Mouse (Mus musculus): ENCODE measurements around the gene Def8.
A peak's percentile ranks its signal among the peaks of the same experiment; 100 is the strongest.
"Not testable (repeated sequence)": the region's sequence is repeated elsewhere in the genome, so short reads cannot be mapped to it uniquely, and the experiment has no call there.

Def8 gene

DNA sequence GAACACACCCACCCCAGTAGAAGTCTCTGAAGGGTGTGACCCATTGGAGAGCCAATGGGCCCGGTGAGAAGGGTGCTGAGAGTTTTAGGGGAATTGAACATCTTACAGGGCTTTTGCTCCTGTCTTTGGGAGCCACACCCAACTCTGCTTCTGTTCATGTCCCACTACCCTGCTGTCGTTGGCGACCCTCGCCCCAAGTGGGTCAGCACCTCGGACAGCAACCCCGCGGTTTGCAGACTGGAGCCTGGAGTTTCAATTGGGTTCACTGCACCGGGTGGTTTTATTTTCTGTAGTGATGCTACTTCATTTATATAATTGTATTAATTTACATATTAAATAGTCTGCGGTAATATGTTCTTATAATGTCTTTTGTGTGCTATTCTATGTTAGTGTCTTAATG is 9.1 kb upstream of the Def8 start:
- DNase-seq (ENCODE audit: low spot score), result no peak

DNA sequence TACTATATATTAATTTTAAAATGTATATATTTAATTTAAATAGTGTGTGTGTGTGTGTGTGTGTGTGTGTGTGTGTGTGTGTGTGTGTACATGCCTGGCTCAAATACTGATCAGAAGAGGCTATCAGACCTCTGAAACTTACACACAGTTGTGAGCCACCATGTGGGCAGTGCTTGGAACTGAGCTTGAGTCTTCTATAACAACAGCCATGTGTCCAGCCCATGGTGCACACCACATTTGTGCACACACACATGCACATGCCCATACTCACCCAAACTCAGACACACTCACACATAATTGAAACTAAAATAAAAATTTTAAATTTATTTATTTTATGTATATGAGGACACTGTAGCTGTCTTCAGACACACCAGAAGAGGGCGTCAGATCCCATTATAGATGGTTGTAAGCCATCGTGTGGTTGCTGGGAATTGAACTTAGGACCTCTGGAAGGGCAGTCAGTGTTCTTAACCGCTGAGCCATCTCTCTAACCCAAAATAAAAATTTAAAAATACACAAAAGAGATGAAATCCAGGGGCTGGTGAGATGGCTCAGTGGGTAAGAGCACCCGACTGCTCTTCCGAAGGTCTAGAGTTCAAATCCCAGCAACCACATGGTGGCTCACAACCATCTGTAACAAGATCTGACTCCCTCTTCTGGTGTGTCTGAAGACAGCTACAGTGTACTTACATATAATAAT is 8.2 kb upstream of the Def8 start:
- DNase-seq (ENCODE audit: low spot score), result not testable (repeated sequence)

DNA sequence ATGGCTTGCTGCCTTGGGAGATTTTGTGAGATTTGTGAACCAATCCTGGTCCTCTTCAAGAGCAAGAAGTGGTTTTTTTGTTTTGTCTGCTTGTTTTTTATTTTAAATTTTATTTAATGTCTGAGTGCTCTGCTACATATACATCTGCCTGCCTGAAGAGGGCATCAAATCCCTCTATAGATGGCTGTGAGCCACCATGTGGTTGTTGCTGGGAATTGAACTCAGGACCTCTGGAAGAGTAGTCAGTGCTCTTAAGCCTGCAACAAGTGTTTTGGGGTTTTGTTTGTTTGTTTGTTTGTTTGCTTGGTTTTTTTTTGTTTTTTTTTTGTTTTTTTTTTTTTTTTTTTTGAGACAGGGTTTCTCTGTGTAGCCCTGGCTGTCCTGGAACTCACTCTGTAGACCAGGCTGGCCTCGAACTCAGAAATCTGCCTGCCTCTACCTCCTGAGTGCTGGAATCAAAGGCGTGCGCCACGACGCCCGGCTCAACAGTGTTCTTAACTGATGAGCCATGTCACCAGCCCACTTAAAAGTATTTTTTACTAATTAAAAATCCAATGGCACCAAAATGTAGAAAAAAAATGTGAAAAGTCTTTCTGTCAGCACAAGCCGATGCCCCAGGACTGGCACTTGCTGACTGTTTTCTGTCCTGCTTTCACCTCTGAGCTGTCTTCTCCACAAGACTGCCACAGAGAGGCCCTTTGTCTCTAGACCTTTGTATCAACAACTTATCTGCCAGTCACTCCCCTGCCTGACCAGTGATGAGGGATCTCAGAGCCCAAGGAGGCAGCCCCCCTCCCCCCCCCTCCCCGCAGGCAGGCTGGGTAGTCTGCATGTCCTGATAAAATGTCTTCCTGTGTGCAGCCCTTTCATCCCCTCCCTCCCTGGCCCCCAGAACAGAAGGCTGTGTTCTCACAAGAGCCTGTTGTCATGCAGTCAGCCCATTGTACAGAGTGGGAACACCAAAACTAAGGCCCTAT is 7.1 kb upstream of the Def8 start:
- no peak for DNase-seq (ENCODE audit: low spot score)

DNA sequence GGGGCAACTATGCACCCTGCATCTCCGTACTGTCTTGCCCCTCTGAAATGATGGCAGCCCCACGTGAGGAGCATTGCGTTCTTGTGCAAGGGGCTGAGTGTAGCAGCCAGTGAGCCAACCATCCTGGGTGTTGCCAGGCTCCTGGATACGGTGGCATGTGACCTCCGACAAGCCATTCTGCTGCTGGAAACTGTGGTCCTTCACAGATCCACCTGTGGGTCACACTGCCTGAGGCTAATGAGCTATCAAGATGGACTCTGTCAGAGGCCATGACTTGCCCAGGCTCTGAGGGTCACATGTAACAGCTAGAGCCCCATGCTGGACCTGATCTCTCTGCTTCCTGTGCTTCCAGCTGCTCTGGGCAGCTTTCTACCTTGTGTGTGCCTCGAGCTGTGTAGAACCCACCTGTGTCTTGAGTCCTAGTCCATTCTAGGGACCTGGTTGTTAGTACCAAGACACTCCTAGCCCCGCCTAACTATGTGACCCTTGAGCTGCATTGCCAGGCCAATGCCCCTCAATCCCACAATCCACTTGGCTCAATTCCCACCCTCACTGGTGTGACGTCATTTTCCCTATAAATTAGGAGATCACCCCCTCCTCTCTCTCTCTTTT is 6.3 kb upstream of the Def8 start:
- DNase-seq (ENCODE audit: low spot score), result no peak

DNA sequence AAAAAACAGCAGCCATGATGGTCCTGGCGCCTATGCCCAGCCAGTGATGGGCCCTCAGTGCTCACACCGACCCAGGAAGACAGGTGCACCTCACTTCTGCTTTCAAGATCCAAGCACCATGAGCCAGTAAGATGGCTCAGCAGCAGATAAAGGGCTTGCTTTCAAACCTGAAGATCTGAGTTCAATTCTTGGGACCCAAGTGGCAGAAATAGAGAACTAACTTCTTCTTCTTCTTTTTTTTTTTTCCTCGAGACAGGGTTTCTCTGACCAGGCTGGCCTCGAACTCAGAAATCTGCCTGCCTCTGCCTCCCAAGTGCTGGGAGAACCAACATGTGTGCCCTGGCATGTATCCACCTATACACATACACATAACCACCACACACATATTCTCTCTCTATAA is 3.6 kb upstream of the Def8 start:
- no peak for DNase-seq (ENCODE audit: low spot score)

DNA sequence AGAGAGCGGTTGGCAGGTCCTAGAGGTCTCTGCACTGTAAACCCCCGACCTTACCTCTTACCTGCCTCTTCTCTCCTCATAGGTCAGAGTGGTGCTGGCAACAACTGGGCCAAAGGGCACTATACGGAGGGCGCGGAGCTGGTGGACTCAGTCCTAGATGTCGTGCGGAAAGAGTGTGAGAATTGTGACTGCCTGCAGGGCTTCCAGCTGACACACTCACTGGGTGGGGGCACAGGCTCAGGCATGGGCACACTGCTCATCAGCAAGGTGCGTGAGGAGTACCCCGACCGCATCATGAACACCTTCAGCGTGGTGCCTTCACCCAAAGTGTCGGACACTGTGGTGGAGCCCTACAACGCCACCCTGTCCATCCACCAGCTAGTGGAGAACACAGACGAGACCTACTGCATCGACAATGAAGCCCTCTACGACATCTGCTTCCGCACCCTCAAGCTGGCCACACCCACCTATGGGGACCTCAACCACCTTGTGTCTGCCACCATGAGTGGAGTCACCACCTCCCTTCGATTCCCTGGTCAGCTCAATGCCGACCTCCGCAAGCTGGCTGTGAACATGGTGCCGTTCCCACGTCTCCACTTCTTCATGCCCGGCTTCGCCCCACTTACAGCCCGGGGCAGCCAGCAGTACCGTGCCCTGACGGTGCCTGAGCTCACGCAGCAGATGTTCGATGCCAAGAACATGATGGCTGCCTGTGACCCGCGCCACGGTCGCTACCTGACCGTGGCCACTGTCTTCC is 2.6 kb upstream of the Def8 start:
- no peak for DNase-seq (ENCODE audit: low spot score)

DNA sequence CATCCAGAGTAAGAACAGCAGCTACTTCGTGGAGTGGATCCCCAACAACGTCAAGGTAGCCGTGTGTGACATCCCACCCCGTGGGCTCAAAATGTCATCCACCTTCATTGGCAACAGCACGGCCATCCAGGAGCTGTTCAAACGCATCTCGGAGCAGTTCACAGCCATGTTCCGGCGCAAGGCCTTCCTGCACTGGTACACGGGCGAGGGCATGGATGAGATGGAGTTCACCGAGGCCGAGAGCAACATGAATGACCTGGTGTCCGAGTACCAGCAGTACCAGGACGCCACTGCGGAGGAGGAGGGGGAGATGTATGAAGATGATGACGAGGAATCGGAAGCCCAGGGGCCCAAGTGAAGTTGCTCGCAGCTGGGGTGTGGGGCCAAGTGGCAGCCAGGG is 2.0 kb upstream of the Def8 start:
- DNase-seq (ENCODE audit: low spot score), result no peak

DNA sequence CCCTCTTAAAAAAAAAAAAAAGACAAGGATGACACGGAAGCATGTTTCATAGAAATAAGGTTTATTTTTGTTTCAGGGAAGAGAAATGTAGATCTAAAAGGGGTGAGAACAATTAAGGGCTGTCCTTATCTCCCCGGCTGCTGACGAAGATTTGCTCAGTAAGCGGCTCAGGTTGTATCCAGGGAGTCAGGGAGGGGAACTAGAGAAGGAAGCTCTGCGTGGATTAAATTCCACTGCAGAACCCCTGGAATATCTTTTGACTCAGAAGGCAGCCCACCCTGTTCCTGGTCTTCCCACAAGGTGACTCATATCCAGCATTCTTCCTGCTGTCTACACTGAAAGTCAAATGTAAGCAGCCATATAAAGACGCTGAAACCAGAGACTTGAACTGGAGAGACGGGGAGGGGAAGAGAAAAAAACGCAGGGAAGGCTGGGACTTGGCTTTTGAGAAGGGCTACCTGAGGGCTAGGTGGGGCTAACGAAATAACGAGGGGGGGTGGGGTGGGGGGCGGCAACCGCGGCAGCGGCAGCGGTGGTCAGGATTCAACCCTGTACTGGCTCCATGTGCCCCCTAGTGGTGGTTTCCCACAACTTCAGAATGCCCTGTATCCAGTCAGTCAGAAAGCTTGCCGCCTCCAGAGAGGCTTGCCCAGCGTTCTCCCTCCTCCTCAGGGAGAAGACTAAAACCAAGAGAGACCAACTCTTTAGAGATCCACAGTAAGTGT is 1.1 kb upstream of the Def8 start:
- DNase-seq (ENCODE audit: low spot score), result peak; percentile 62

DNA sequence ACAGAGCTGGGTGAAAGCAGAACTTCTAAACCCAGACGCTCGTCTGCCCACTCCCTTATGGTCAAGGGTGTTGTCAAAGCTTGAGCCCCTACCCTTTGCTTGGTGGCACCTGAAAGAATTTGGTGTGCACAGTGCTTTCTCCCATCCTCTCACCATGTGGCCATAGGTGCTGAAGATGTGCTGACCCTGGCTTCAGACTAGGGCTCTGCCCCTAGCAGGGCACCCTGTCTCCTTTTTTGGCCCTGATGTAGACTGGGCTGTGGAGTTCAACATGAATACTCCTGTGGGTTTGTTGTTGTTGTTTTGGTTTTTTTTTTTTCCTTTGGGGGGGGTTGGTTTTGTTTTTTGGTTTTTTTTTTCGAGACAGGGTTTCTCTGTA is 557 bp upstream of the Def8 start:
- no peak for DNase-seq (ENCODE audit: low spot score)

DNA sequence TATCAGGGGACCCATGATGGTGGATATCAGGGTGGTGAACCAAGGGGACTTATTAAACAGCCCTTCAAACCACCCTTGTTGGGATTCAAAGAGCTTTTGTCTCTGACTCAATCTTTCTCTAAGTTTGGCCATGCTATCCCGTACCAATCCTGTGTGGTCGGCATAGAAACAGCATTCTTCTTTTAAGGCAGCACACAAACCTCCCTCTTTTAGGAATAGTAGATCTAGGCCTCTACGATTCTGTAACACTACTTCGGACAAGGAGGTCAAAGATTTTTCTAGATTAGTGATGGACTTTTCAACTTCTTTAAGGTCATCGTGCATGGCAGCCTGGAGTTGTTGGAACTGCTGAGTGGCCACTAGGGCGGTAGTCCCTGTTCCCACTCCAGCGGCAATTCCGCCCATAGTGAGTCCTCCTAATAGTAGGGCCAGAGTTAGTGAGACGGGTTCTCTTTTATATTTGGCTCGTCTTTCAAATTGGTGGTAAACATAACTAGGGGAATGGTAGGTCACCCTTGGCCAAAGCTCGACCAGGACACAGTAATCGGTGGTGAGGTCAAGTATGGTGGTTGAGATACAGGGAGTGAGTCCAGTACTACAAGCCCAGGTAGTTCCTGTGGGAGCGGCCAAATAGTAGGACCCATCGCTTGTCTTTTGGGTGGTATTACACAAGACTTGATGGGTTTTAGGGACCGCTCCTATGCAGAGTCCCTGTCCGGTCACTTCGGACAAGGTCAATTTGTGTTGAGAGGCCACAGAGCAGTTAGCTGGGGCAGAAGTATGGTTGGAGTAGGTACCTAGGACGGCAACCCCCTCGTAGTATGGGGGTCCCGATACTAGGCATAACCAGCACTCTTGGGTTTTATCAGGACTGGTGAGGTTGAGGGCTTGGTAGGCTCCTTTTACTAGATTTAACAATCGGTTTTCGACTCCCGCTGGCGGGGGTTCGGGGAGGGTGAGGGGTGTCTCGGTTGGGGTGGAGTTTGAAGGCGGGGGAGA is 3.5 kb downstream of the Def8 start:
- no peak for DNase-seq (ENCODE audit: low spot score)

DNA sequence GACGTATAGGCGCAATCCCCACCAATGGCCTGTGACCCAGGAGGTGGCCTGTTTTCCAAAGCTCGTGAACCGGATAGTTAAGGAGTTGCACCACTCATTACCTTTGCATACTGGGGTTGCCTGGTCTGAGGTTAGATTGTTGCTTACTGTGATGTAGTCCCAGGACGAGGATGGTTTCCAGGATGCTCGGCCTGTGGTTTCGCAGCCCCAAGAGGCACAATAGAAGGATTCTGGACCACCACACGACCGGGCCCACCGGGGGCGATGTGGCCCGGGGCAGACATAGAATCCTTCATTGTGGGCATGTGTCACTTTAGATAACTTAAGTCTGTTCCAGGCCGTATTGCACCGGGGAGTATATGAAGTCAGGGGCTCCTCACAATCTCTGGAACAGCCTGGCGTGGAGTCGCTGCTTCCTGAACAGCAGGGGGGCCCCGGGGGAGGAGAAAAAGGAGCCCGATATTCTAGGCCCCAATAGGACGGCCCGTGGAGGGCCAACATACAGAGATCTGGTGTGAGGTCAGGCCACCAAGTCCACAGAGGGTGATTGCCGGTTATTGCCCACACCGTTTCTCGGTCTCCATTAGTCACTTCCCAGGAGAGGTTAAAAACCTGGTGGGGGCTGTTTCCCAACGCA is 4.4 kb downstream of the Def8 start:
- no peak for DNase-seq (ENCODE audit: low spot score)

DNA sequence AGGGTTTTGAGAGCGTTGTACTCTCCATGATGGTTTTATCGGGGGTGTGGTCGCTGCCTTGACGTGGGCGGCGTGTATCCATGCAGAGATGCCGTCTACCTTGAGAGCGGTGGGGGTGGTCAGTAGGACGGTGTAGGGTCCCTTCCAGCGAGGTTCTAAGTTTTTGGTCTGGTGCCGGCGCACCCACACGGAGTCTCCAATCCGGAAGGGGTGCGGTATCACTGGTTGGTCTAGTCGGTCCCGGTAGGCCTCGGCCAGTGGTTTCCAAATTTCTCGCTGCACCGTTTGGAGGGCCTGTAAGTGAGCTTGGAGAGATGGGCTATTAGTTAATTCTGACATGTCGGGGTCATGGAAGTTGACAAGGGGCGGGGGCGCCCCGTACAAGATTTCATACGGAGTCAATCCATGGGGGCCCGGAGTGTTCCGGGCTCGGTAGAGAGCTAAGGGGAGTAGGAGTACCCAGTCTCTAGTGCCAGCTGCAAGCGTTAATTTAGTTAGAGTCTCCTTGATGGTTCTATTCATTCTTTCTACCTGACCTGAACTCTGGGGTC is 5.1 kb downstream of the Def8 start:
- DNase-seq (ENCODE audit: low spot score), result no peak

DNA sequence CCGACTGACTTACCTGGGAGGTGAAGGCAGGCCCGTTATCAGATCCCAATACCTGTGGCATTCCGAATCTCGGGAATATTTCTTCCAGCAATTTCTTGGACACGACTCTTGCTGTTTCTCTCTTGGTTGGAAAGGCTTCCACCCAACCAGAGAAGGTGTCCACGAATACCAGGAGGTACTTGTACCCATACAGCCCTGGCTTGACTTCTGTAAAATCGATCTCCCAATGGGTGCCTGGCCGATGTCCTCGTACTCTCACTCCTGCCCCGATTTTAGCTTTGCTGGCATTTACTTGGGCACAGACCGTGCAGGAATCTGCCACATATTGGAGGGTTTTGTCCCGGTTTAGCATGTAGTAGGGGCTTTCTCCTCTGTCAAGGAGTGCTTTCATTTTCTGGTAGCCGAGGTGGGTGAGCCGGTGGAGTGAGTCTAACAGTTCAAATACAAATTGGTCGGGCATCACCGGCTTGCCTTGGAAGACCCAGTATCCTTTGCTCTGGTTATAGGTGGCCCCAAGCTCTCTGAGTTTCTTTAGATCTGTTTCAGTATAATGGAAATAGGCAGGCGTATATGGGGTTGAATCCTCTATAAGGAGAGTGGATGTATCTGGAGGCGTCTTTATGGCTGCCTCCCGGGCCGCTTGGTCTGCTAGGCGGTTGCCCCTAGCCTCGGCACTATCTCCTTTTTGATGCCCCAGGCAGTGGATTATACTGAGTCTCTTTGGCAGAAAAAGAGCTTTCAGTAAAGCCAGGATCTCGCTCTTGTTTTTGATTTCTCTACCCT is 5.8 kb downstream of the Def8 start:
- DNase-seq (ENCODE audit: low spot score), result no peak

DNA sequence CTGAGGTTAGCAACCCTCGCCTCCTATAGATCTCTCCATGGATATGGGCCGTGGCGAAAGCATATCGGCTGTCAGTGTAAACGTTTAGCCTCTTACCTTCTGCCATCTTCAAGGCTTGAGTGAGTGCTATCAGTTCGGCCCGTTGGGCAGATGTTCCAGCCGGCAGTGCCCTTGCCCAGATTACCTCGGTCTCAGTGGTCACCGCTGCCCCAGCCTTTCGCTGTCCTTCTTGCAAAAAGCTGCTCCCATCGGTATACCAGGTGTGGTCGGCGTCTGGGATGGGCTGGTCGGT is 6.3 kb downstream of the Def8 start:
- not testable (repeated sequence) for DNase-seq (ENCODE audit: low spot score)

DNA sequence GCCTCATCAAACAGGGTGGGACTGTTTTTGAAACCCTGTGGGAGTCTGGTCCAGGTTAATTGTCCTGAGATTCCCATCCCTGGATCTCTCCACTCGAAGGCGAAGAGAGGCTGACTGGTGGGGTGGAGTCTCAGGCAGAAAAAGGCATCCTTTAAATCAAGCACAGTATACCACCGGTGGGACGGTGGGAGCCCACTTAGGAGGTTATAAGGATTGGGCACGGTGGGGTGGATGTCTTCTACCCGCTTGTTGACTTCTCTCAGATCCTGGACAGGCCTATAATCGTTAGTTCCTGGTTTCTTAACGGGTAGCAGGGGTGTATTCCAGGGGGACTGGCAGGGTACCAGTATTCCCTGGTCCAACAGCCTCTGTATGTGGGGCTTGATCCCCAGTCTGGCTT is 7.6 kb downstream of the Def8 start:
- not testable (repeated sequence) for DNase-seq (ENCODE audit: low spot score)

DNA sequence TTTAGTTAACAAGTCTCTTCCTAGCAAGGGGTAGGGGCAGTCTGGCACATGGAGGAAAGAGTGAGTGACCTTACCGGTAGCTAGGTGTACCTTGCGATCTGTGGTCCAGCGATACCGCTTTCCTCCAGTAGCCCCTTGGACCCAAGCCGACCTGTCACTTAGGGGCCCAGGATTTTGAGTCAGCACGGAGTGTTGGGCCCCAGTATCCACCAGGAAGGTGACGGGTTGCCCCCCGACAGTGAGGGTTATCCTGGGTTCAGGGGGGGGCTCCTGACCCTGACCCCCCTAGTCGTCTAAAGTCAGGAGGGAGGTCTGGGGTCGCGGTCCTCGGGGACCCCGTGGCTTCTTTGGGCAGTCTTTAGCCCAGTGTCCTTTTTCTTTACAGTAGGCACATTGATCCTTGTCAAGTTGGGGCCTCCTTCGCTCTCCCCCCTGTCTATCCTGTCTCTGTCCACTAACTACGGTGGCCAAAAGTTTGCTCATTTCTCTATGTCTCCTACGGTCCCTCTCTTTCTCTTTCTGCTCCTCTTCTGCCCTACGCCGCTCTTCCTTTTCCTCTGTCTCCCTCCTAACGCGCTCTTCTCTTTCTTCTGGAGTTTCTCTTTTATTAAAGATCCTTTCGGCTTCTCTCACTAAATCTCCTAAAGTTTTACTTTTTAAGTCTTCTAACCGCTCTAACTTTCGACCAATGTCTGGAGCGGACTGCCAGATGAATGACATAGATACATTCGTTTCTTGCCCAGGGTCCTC is 8.5 kb downstream of the Def8 start:
- DNase-seq (ENCODE audit: low spot score), result no peak

DNA sequence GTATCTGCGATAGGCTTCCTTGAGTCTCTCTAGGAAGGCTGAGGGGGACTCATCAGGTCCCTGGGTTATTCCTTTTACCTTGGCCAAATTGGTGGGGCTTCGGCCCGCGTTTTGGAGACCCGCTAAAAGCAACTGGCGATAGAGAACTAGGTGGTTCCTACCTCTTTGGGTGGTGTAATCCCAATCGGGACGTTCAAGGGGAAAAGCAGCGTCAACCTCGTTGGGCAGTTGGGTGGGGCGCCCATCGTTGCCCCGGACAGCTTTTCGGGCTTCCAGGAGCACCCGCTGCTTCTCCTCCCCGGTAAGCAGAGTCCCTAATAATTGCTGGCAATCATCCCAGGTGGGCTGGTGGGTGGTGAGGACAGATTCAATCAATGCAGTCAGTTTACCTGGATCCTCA is 9.1 kb downstream of the Def8 start:
- no peak for DNase-seq (ENCODE audit: low spot score)
